In genomic region chr5:112859379-112860035, GRCm38 (mm10) we compare ENCODE assay signal across 9 mouse cellular contexts. TPM values are rescaled to one million over a fixed set of nuclear protein-coding genes. Genes with fewer than 3 reads are reported as not detected.
DNase-seq lines count a peak whose midpoint lies in the region; ATAC-seq and TF ChIP-seq lines count a peak whose summit lies in the region.
"Had no signal": no experiment of that assay in that cellular context is flagged by ENCODE, and none has a peak within 500 bp of the region (broad histone marks: within the 10 kb centered on the region; RNA-seq: fewer than 3 reads in every experiment).

No protein-coding gene starts in this region.

- peaks cover 7% of the 10 kb centered on the region; the same call in 1 of the 2 replicates for H3K4me1 ChIP-seq in intestine, embryonic 15.5 days (replicated peaks)
- H3K4me1 ChIP-seq in intestine, postnatal 0 days (replicated peaks; ENCODE audit: control insufficient read depth, insufficient read depth, low read length): no peaks in the 10 kb centered on the region
- H3K4me1 ChIP-seq: megakaryocyte, embryonic 14.5 days had no signal

- no peak for TF ChIP-seq CTCF in intestine, postnatal 0 days (IDR thresholded peaks at IDR 0.05; ENCODE audit: low read depth)

- no peaks in the 10 kb centered on the region for H3K9me3 ChIP-seq in intestine, embryonic 15.5 days
- H3K9me3 ChIP-seq in intestine, postnatal 0 days (ENCODE audit: control insufficient read depth): no peaks in the 10 kb centered on the region

- 42% methylated on average over 12 of the region's 12 CpGs for WGBS in intestine, embryonic 15.5 days
- 41% methylated on average over 12 of the region's 12 CpGs for WGBS in intestine, postnatal 0 days

- H3K4me3 ChIP-seq in intestine, embryonic 15.5 days (replicated peaks): no peak overlapping the region
- H3K4me3 ChIP-seq in intestine, postnatal 0 days (ENCODE audit: low read depth, low read length): no peak overlapping the region
- H3K4me3 ChIP-seq: megakaryocyte, embryonic 14.5 days had no signal

- DNase-seq in adrenal gland, postnatal 14 days: peak; percentile 79
- peak; percentile 4 to 18 for DNase-seq in kidney, adult 8-10 months
- peak; percentile 40 to 47 for DNase-seq in lung, postnatal 4 days
- DNase-seq in testis, postnatal 10 days (ENCODE audit: low spot score): no peak

- H3K4me2 ChIP-seq in intestine, embryonic 15.5 days (replicated peaks): no peak overlapping the region
- H3K4me2 ChIP-seq in intestine, postnatal 0 days (replicated peaks; ENCODE audit: low read depth): no peak overlapping the region

- H3K27me3 ChIP-seq in intestine, embryonic 15.5 days (replicated peaks): no peaks in the 10 kb centered on the region; the same call in 1 of the 2 replicates
- no peaks in the 10 kb centered on the region for H3K27me3 ChIP-seq in intestine, postnatal 0 days (replicated peaks; ENCODE audit: control insufficient read depth, insufficient read depth, low read length)

- no peak overlapping the region for H3K27ac ChIP-seq in intestine, embryonic 15.5 days
- no peak overlapping the region for H3K27ac ChIP-seq in intestine, postnatal 0 days (ENCODE audit: low read depth, low read length)

- 0 out of 2 replicates have a peak, but pooled peaks have one; percentile 34 for ATAC-seq in intestine, embryonic 15.5 days
- ATAC-seq in intestine, postnatal 0 days: no peak
- no peak for ATAC-seq in granulocyte monocyte progenitor cell, adult 5-6 weeks (replicated peaks; ENCODE audit: poor library complexity, severe bottlenecking)
- ATAC-seq in erythroblast, adult 5-6 weeks (replicated peaks; ENCODE audit: low FRiP score, poor library complexity, severe bottlenecking): no peak

- no peaks in the 10 kb centered on the region for H3K36me3 ChIP-seq in intestine, embryonic 15.5 days
- H3K36me3 ChIP-seq in intestine, postnatal 0 days (ENCODE audit: control insufficient read depth, insufficient read depth): no peaks in the 10 kb centered on the region

- H3K9ac ChIP-seq in intestine, embryonic 15.5 days: no peak overlapping the region
- no peak overlapping the region for H3K9ac ChIP-seq in intestine, postnatal 0 days (ENCODE audit: low read depth, low read length)

RNA-seq across cellular contexts. Expression of gene Myo18b, which starts 36.7 kb away (rescaled TPM):
- polyA plus RNA-seq in intestine, embryonic 15.5 days (2015; fragmentation: Nextera tagmentation; extraction: Ambion mirVana): 0.39 and 0.40 TPM in 2 replicates
- polyA plus RNA-seq in intestine, postnatal 0 days (2015; fragmentation: Nextera tagmentation; extraction: Ambion mirVana): 0.08 and 0.09 TPM in 2 replicates
- total RNA-seq in adrenal gland, postnatal 14 days (2021): 0.07 and 0.23 TPM in 2 replicates
- 0.06 and 0.92 TPM in 2 replicates for total RNA-seq in granulocyte monocyte progenitor cell, adult 5-6 weeks (2014; fragmentation: Nextera tagmentation)
- 1.2 and 1.9 TPM in 2 replicates for total RNA-seq in granulocyte monocyte progenitor cell, adult 5-6 weeks (2017)
- 0.38 and 0.63 TPM in 2 replicates for total RNA-seq in erythroblast, adult 5-6 weeks (2015; ENCODE audit: low replicate concordance)
- total RNA-seq in erythroblast, adult 5-6 weeks (2017; ENCODE audit: low replicate concordance): 0.34 and 0.42 TPM in 2 replicates
